Mouse (Mus musculus): ENCODE data around the gene Rilp.

Rilp gene

DNA sequence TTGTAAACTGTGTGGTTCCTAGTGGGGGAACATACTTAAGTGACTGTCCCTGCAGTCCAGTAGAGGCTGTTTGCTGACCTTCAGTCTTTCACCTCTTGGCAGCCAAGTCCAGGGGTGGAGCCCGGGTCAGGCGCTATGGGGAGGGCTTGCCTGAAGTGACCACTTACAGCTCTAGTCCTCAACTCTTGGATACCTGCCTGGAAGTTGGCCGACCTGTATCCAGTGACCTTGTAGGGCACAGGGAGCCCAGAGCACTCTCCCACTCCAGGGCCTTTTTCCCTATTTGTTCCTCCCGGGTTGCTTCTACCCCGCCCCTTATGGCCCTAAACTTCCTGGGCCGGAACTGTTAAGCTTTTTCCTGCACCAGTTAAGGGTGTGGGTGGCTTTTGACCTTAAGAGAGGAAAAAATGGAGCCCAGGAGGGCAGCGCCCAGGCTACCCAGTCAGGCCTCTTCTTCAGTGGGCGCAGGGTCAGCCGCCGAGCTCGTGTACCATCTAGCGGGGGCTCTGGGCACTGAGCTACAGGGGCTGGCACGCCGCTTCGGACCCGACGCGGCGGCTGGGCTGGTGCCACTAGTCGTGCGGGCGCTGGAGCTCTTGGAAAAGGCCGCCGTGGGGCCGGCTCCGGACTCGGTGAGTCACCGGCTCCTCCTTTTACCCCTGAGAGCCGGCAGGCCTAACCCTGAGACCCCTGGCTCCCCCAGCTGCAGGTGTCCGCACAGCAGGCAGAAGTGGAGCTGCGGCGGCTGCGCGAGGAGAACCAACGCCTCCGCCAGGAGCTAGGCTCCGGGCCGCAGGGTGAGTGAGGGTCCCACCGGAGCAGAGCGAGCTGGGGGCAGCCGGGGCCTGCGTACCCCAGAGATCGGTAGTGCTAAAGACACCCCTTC lies at the start of gene Rilp:
Rilp (plus strand) TSS at position 354 of the 886 bp plus-strand sequence.
- ATAC-seq (ENCODE audit: insufficient number of reproducible peaks, low FRiP score, low TSS enrichment): peak; percentile 37; the same call in 1 of the 2 replicates

DNA sequence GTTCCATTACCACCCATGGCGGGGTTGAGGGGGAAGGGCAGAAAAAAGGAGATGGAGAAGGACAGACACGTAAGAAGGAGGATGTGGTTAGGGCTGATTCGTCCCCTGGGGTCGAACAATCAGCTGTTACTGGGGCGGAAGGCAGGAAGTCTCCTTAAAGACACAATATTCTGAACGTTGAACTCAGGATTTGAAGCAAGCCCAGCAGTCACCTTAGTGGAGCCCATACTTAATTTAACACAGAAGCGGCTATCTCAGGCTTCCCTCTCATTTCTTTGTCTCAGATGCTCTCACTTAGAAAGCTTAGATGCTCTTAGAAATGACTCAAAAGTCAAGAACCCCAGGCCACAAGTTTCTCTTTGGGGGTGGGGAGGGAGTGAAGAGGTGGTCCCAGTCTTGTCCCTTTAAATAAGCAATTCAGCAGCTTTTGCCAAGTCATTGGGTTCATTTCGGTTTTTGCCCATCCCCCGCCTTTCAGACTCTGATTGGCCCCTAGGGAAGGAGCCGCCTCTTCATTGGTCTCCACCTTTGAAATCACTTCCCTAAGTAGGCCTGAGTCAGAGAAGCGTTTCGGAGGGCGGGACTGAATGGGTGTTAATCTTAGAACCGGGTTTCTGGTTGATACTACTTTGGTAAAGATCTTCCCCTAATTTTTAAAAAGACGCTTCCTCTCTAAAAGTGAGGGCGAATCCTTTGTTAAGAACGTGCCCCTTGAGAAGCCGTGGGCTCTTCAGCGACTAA lies 49.6 kb upstream of the Rilp start:
- ATAC-seq (ENCODE audit: insufficient number of reproducible peaks, low FRiP score, low TSS enrichment): peak; percentile 63; the same call in 1 of the 2 replicates

DNA sequence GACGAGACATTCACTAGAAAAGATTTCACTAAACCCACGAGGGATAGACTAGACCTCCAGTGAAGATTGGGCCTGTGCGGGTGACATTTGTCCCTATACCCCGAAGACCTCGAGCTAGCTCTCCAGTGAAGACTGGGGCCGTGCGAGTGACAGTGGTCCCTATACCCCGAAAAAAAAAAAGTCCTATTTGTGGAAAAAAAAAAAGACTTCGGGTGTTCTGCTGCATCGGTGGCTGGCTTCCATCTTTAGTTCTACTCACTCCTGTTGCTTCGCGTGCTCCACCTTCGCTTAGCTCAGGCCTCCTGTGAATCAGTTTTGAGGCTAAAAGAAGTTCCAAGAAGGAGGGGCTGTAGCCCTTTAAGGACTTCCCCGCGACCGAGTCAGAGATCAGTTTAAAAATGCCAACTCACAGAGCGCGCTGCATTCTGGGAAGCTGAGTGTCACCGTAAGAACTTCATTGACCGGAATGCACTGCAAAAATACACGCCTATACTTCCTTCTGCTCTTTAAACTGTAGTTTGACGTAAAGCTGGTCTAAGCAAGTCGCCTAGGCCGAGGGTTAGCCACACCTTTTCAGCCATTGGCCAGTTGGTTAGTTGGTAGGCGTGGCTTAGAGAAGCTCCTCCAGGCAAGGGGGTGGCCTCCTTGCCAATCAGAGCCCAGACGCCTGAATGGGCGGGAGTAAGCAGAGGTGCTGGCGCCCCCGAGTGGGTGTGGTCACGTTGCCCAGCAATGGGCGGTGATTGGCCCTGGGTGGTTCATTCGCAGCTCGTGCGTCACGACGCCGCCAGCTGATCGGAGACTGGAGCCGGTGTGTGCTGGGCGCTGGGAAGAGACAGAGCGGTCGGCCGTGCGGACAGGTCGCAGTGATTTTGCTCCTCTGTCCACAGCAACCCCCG lies 48.8 kb upstream of the Rilp start, which contains the start of gene Tlcd2:
Tlcd2 (plus strand) TSS at position 872 of the 899 bp plus-strand sequence.
- peak; percentile 90 for ATAC-seq (ENCODE audit: insufficient number of reproducible peaks, low FRiP score, low TSS enrichment)

DNA sequence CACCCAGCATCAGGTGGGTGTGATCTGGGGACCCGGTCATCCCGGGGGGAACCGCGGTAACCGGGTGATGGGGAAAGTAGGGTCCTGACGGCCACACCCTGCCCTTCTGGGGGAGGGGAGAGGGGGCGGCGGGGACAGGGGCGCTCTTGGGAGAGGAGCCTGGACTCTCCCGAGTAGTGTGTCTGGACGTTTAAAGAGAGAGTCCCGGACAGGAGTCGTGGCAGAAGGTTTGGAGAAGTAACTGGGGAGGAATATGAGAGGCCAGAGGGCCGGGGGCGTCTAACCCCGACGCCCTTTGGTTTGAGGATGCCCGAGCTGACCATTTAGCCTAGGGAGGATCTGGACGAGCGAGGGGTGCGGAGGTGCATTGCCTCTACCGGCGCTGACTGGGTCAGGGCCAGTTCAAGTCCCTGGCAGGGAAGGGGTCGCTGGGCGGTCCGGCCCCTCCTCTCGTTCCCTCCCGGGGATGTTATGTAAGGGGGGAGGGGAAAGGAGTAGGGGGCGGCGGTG lies 48.1 kb upstream of the Rilp start:
- ATAC-seq (ENCODE audit: insufficient number of reproducible peaks, low FRiP score, low TSS enrichment): no peak

DNA sequence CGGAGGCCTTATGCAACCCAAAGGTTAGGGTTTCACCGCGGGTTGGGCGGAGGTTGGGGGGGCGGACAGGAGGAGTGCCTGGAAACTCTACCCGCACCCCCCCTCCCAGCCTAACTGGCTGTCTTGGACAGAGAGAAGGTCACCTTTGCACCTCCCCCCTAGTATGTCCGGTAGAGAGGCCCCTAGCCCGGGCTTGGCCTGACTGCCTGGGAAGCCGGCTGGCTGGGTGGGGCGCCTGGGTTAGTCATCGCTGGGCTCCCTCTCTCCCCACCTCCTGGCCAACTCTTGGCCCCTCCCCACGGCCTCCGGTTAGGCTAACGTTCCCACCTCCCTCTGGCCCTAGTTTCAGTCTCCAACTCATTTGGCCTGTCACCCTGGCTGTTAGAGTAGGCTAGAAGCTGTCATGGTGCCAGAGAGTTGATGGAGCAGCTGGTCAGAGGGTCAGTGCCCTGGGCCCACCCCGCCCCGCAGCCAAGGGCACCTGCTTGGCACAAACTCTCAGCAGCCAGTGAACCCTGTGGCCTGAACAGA lies 47.6 kb upstream of the Rilp start:
- ATAC-seq (ENCODE audit: insufficient number of reproducible peaks, low FRiP score, low TSS enrichment): no peak

DNA sequence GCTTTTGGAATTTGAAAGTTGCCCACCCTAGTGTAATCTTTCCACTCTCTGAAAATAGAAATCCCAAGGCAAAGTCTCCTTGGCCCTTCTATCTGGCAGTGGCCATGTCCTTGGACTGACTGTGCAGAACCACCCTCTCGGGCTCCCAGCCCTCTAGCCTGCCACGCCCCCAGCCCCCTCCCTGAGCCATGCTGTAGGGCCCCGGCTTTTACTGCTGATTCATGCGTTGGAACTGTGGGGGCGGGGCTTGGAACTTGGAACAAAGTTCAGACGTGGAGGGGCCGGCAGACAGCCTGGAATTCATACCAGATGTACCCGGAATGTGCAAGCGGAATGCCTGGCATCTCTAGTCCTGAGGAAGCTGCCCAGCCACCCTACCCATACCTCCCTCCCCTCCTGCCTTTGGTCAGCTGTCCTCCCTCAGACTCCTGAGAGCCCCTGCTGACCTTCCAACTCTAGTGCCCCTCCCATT lies 47.0 kb upstream of the Rilp start:
- no peak for ATAC-seq (ENCODE audit: insufficient number of reproducible peaks, low FRiP score, low TSS enrichment)

DNA sequence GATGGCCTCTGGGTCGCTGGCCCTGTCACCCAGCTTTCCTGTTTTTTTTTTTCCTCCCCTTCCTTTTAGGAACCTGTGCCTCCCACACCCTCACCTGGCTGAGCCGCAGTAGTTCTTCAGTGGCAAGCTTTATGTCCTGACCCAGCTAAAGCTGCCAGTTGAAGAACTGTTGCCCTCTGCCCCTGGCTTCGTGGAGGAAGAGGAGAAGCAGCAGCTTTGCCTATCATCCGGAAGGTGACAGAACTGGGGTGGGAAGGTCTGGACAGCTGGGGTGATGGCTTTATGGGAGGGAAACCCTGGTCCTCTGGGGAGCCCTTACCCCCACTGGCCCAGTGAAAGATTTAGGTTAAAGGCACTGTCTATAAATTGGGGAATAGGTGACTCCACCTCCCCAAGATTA lies 46.3 kb upstream of the Rilp start:
- ATAC-seq (ENCODE audit: insufficient number of reproducible peaks, low FRiP score, low TSS enrichment): no peak

DNA sequence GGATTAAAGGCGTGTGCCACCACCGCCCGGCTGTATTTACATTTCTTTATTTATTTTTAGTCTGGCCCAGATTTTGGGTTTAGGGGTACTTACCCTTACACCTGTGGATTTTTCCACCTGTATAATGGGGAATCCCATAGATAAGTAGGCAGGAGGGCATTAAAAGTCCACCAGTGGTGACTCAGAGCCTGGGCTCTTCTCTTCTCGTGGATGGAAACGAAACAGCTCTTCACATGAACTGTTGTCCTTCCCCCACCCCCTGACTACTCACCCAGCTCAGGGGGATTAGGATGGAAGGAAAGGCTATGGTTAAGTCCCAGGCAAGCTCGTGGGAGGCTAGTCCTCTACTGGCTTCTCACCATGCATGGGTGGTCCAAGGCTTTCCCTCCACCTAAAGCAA lies 45.5 kb upstream of the Rilp start:
- no peak for ATAC-seq (ENCODE audit: insufficient number of reproducible peaks, low FRiP score, low TSS enrichment)

DNA sequence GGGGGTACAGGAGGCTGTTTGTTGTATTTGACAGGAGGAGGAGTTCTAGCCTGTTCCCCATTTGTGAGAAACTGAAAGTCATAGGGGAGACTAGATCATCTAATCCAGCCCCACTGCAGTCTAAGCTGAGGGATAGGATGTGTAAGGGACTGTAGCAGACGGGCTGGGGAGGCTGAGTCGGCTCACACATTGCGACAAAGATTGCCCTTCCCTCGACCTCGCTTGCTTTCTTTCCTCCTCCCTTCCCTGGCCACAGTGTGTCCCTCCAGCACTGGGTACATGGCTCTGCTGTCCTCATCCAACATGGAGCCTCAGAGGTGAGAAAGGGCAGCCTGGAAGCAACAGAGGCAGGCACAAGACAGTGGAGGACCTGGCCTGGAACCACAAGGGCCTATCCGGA lies 44.8 kb upstream of the Rilp start:
- no peak for ATAC-seq (ENCODE audit: insufficient number of reproducible peaks, low FRiP score, low TSS enrichment)

DNA sequence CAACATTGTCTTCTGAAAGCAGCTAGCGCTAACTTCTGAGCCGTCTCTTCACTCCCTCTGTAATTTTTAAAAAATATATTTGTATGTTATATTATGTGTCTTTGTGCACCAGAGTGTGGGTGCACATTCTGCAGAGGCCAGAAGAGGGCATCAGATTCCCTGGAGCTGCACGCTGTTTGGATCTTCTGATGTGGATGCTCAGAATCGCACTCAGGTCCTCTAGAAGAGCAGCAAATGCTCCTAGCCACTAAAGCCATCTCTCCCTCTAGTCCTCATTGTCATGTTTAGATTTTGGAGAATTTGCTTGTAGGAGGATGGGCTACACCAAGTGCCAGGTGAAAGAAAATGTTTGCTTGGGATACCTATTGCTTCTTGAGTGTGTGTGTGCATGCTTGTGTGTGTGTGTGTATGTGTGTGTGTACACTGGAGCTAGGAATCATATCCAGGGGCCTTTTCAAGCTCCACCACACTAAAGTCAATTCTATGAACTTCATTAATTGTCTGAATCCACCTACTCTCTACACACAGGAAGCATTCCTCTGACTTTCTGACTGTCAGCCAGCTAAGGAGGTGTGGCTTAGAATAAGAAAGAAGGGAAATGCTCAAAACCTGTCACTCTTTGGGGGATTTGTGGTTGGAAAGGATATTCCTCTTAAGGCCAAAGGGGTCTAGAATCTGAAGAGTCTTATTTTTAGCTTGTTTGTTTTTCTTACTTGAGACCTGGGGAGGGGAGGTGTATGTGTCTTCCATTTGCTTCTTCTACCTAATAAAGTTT lies 43.0 kb upstream of the Rilp start:
- ATAC-seq (ENCODE audit: insufficient number of reproducible peaks, low FRiP score, low TSS enrichment): no peak

DNA sequence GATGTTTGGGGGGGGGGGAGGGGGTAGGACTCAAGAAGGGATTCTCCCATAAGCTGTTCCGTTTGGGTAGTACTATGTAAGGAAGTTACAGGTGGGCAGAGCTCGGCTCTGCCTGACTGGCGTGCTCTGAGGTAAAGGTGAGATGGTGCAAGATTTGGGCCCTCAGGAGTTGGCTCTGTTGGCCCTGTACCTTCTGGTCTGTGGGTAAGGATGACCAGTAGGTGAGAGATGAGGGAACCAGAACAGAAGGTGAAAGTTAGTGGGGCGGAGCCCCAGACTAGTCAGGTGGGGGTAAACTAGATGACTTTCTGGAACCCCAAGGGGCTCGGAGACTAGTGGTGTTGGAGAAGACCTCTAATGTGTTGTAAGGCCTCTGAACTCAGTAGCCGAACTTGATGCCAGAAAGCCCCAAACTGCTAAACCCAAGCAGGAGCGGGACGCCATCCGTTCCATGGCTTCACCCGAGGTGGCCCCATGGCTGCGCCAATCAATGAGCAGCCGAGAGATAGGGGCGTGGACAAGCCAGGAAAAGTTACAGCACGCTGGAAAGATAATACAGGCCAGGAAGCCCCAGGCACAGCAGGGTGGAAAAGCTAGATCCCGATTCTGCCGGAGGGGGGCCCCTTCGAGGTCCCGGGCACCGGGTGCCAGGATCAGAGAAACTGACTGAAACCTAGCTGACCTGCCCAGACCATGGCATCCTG lies 42.2 kb upstream of the Rilp start:
- ATAC-seq (ENCODE audit: insufficient number of reproducible peaks, low FRiP score, low TSS enrichment): no peak

DNA sequence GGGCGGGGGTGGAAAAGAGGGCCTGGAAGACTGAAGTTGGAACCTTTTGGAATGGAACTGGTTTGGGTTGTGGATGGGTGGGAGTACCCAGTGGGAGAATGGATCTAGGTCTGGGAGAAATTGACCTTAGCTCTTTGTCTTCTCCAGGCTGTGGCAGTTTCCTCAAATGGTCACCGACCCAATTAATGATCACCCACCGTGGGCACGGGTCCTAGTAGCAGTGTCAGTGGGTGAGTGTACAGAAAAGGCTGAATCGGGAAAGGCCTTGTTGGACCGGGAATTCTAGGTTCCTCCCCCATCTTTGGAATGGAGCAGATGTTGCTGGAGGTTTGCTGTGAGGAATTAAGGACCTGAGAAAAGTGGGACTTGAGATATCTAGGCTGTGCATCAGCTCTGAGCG lies 41.5 kb upstream of the Rilp start:
- ATAC-seq (ENCODE audit: insufficient number of reproducible peaks, low FRiP score, low TSS enrichment): no peak

DNA sequence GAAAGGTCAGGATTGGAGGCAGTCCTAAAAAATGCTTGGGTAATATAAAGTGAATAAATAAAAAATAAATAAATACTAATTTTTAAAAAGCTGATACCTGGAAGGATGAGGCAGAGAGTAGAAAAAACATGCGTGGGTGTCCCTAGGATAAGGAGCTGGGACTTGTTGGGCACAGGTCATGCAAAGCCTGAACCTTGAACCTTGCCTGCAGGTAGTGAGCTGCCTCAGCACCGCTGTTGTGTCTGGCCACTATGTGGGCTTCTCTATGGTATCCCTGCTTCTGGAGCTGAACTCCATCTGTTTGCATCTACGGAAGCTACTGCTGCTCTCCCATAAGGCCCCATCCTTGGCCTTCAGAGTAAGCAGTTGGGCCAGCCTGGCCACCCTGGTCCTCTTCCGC lies 40.6 kb upstream of the Rilp start:
- ATAC-seq (ENCODE audit: insufficient number of reproducible peaks, low FRiP score, low TSS enrichment): no peak

DNA sequence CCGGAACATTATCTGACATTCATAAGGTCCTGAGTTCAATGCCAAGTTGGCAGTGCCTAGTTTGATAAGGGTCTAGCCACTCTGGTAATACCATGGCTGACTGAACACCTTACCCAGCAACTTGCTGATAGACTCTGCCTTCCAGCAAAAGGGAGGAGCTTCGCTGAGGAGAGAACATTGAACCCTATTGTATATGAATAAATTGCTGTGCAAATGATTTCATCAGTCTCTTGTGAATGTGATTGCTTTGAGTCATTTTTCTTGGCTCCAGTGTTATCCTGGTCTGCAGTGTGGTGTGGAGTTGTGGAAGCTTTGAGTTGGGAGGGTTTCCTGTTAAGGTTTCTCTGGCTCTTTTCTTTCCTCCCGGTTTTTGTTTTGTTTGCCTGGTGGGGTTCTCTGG lies 39.2 kb upstream of the Rilp start:
- no peak for ATAC-seq (ENCODE audit: insufficient number of reproducible peaks, low FRiP score, low TSS enrichment)

DNA sequence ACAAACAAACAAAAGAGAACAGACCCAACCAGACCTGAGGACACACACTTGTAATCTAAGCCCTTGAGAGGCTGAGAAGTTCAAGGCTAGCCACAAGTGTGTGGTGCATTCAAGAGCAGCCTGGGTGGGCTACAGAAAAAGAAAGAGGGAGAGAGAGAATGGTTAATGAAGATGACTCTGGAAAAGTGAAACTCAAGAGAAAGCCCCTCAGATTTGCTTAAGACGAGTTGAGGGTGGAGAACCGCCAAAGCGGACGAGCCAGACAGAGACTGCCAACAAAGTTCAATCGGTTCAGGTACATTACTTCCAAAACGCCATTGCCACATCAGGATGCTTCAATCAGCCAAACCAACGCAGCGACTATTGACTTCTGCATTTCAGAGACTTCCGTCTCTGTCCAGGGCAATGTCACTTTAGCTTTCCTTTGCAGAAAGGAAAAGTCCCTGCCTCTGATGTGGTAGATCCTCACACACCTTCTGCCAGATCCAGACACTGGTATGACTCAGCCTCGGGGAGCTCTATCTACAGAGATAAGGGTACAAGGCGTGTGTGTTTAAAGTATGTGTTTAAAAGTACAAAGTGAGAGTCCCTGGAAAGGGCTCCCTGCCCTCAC lies 37.3 kb upstream of the Rilp start:
- no peak for ATAC-seq (ENCODE audit: insufficient number of reproducible peaks, low FRiP score, low TSS enrichment)

DNA sequence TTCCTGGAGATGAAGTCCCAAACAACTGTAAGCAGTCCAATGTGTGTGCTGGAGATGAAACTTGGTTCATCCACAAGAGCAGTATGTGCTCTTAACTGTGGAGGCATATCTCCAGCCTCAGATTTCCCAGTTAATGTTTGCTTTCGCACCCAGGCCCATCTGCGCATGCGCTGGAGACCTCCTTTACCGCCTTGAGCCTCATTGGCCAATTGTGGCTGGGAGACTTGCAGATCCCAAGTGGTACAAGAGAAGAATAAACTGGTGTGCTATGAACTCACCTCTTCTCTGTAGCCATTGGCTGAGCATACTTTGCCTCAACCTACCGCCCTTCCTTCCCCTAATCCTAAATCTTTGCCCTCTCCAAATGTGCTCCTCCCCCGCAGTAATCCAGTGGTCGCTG lies 36.5 kb upstream of the Rilp start:
- no peak for ATAC-seq (ENCODE audit: insufficient number of reproducible peaks, low FRiP score, low TSS enrichment)

DNA sequence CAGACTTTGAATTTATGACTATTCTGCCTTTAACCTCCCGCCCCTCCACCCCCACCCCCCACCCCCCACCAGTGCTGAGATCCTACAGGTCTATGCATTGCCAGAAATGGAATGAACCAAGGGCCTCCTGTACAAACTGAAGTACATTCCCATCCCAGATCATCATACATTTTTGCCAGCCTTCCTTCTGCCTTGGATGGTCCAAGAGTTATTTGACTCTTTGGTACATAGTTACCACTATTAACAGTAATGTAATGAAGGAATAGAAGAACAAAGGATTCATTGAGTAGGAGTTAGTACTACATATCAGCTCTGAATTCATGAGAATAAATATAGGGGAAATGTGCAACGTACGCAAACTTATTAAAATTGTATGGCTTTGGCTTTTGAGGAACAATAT lies 23.7 kb upstream of the Rilp start:
- no peak; the same call in 1 of the 2 replicates for ATAC-seq (ENCODE audit: insufficient number of reproducible peaks, low FRiP score, low TSS enrichment)

DNA sequence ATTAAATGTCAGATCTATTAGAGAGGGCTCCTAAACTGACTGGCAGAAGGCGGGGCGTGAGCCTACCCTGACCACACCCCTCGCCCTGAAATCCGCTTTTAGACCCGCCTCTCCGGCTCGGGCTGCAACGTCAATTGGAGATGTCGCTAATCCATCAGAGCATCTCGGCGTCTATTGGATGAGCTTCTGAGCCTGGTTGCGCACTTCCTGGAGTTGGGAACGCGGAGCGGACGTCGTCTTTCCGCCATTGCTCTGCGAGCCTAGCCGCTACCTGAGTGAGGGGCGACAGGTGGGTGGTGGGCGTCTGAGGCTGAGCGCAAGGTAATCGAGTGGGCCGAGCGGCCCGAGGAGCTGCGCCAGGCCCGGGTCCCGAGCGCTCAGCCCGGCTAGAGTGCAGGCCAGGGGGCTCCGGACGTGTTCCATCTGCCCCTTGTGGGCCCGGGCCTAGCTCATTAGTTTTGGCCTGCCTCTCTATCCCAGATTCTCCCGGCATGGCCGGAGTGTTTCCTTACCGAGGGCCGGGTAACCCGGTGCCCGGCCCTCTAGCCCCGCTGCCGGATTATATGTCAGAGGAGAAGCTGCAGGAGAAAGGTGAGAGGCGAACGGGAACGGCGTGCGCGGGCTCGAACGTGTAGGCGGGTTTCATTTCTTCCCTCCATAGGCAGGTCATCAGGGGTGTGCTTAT lies 23.2 kb upstream of the Rilp start, which contains the start of gene Prpf8:
Prpf8 (plus strand) TSS at position 216 of the 685 bp plus-strand sequence.
- peak; percentile 100 for ATAC-seq (ENCODE audit: insufficient number of reproducible peaks, low FRiP score, low TSS enrichment)
